Mouse (Mus musculus): ENCODE measurements at regions not wholly inside any gene's neighbourhood (a gene's known extent, or its start where the extent isn't known, plus 50 kb on each side); places are given as distances from the start of the nearest gene placed in this dataset.
"Not testable (repeated sequence)": the region's sequence is repeated elsewhere in the genome, so short reads cannot be mapped to it uniquely, and the experiment has no call there.

DNA sequence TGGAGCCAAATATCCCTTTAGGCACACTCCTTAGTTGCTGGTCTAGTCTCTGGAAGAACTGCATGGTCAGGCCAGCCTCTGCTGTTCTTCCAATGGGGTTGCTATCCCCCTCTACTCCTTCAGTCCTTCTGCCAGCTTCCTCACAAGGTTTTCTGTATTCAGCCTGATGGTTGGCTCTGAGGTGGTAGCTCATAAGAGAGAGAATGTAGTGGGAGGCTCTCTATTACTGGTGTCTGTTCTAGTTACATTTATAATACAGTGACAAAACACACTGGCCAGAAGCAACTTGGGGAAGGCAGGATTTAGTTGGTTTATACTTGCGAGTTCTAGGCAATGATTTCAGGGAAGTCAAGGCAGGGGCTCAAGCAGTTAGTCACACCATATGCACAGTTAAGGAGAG is 341.1 kb upstream of the Igfbp7 start:
- no peak for TF ChIP-seq CTCF (IDR thresholded peaks at IDR 0.05)
- no peak for DNase-seq (ENCODE audit: low read depth, low spot score)
- ATAC-seq, result no peak
- POLR2A ChIA-PET, result no interaction called here
- in situ Hi-C loops (cut with MboI; ENCODE audit: low pct_unique_long_range_greater_than_20kb), result no loop called here
- CTCF ChIA-PET, result no interaction called here
- no peaks in the 10 kb centered on the region for H3K27me3 ChIP-seq

DNA sequence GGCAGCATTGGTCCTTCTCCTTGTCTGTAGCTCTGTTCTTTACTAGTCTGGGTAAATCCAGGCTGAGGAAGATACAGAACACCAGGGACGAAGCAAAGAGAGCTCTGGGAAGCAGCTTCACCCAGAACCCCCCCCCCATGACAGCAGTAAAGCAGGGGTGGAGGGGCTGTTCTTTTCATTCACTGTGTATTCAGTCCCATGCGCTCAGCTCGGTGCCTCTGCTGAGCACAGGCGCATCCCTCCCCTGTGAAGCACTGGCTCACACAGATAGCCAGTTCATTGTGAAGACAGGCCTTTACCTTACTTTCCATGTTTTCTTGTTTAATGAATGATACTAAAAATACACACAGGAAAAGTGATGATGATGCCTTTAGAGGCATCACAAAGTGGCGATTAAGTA is 338.8 kb upstream of the Igfbp7 start:
- no peaks in the 10 kb centered on the region for H3K27me3 ChIP-seq
- DNase-seq (ENCODE audit: low read depth, low spot score) (no peak), ATAC-seq (no peak)
- TF ChIP-seq CTCF (IDR thresholded peaks at IDR 0.05), result no peak
- POLR2A ChIA-PET, result no interaction called here
- in situ Hi-C loops (cut with MboI; ENCODE audit: low pct_unique_long_range_greater_than_20kb), result no loop called here
- CTCF ChIA-PET, result no interaction called here

DNA sequence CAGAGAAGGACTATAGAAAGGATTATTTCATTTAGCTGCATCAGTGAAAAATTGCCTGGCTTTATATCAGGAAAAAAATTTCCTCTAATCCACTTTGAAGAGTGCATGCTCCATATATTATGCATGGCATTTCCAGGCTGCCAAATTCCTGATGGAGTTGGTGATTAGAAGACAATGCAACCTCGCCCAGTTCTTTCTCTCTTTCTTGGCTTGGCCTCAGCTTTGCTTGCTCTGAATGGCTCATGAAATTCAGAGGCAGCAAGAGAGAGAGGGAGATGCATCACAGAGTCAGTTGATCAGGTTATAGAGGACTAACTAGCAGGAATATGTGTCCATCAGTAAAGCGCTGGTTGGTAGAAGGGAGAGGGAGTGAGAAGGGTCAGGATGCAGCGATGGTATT is 335.6 kb upstream of the Igfbp7 start:
- ChIA-PET POLR2A (no interaction called here), CTCF (no interaction called here)
- in situ Hi-C loops (cut with MboI; ENCODE audit: low pct_unique_long_range_greater_than_20kb), result no loop called here
- no peak for TF ChIP-seq CTCF (IDR thresholded peaks at IDR 0.05)
- no peak for ATAC-seq
- DNase-seq (ENCODE audit: low read depth, low spot score), result no peak
- H3K27me3 ChIP-seq, result no peaks in the 10 kb centered on the region

DNA sequence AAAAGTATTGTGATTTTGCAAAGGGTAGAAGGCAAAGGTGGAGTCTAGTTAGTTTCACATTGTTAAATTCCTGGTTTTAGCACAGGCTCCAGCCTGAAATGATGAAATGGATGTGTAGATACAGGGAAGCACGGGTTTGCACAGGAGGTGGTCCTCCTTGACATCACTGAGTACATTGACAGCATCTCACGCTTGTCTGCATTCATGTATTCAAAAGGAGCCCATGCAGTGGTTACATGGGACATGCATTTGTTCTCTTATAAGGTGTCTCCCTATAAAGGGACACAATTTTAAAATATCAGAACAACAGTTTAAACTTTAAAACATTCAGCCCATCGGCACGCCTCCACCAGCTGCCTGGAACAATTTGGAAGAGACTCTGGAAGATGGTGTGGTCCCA is 322.4 kb upstream of the Igfbp7 start:
- in situ Hi-C loops (cut with MboI; ENCODE audit: low pct_unique_long_range_greater_than_20kb); CTCF ChIA-PET; H3K27me3 ChIP-seq; ATAC-seq; POLR2A ChIA-PET; DNase-seq (ENCODE audit: low read depth, low spot score): not testable (repeated sequence)

DNA sequence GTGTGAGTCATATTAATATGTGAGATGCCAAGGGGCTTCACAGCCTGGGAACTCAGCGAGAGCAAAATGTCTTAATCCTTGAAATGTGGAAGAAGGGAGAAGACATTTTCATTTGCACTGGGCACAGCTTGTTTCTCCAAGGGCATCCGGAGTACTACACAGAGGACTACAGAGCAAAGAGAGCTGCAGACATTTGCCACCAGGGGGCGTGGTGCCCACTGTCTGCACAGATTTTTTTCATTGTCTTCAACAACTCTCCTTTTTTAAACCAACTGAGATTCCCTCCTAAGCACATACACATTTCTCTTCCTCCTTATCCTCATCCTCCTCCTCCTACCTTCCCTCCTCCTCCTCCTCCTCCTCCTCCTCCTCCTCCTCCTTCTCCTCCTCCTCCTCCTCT is 273.8 kb upstream of the Igfbp7 start:
- no peaks in the 10 kb centered on the region for H3K27me3 ChIP-seq

DNA sequence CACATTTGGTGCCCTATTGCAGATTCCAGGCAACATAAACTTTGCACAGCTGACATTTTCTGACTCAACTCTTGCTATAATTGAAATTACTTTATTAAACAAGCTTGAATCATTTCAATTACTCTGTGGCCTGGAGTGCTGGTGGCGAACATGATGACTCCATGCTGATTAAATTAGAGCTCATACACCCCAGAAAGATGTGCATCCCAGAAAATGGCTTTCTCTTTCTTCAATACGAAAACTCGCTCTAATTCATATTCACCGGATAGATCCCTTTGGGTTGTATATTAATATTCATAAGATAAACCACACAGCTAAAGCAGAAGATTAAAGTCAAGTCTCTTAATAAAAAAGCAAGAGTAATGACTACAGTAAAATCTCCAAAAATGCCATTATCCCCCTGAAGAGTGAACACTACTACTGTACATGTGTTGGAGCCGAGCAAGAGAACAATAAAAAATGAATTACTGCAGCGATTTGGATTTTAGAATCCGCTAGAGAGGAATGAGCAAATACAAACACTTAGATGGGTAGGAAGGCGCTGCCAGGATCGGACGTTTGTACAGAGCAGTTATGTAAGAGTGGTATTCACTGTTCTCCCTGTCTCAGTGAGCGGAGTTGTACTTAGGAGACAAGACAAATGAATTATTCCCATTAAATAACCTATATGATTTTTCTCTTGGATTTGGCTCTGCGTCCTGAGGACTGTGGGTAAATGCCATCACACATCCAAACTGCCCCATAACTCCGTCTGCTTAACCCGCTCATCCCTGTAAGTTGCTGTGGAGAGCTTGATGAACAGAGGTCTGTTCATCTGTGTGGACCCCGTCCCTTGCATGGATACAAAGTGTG is 264.5 kb upstream of the Igfbp7 start:
- H3K27me3 ChIP-seq, result peaks cover 14% of the 10 kb centered on the region
- no peak for TF ChIP-seq CTCF (IDR thresholded peaks at IDR 0.05)
- ATAC-seq (no peak), DNase-seq (ENCODE audit: low read depth, low spot score) (no peak)
- in situ Hi-C loops (cut with MboI; ENCODE audit: low pct_unique_long_range_greater_than_20kb), result no loop called here
- ChIA-PET CTCF (no interaction called here), POLR2A (no interaction called here)

More for the DNA sequence above, 273.8 kb upstream of the Igfbp7 start:
- DNase-seq (ENCODE audit: low read depth, low spot score), result no peak
- POLR2A ChIA-PET, result no interaction called here
- CTCF ChIA-PET, result no interaction called here
- in situ Hi-C loops (cut with MboI; ENCODE audit: low pct_unique_long_range_greater_than_20kb), result no loop called here
- peak; percentile 44 for TF ChIP-seq CTCF (IDR thresholded peaks at IDR 0.05)
- no peak for ATAC-seq

DNA sequence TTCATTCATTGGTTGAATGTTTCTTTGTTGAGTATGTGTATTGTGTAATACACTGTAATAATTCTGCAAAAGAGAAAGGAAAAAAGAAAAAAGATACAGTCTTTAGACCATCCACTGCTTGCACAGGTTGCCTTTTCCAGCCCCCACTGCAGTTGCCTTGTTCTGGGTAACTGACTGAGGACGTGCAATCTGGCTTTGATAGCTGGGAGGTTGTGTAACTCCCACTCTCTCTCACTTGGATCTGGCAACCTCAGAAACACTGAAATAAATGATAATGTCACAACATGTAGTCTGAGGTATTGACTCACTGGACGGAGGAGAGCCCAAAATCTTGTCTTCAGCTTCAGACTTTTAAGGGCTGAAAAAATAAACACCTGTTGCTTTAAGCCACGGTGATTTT is 255.3 kb upstream of the Igfbp7 start:
- CTCF ChIA-PET, result no interaction called here
- DNase-seq (ENCODE audit: low read depth, low spot score) (no peak), ATAC-seq (no peak)
- in situ Hi-C loops (cut with MboI; ENCODE audit: low pct_unique_long_range_greater_than_20kb), result no loop called here
- H3K27me3 ChIP-seq, result no peaks in the 10 kb centered on the region
- POLR2A ChIA-PET, result no interaction called here
- TF ChIP-seq CTCF (IDR thresholded peaks at IDR 0.05), result no peak

DNA sequence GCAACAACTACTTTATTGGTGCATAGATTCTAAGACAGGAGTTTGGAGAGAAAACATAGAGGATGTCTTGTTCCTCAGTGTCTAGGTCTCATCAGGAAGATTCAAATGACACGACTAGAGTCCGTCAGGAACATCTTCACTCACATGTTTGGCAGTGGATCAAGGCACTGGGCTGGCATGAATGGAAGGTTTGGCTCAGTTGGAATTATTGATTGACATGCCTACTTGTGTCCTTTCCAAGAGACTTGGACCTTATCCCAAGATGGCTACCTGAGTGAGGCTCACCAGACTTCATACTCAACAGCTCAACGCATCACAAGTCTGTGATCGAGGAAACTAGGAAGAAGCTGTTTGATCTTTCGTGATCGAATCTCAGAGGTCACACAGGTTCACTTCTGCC is 251.2 kb upstream of the Igfbp7 start:
- in situ Hi-C loops (cut with MboI; ENCODE audit: low pct_unique_long_range_greater_than_20kb), result no loop called here
- no peak for ATAC-seq

DNA sequence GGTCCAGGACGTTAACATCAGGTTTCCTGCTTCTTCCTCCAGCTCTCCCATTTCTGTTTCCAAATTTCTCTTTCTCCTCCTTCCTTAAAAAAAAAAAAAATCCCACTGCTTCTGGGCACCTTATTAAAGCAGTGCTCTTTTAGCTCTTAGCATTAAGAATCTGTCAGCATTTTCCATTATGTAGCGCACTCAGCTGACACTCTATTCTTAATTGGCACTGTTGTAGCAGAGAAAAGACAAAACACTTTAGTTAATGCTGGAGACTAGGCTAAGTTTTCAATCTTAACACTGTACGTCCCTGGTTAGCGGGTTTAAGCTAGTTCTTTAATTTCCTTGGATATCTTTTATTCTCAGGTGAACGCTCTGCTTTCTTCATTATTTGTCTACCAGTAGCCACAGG is 236.8 kb upstream of the Igfbp7 start:
- in situ Hi-C loops (cut with MboI; ENCODE audit: low pct_unique_long_range_greater_than_20kb), result no loop called here
- CTCF ChIA-PET, result interaction anchor here (1.0 kb wide), 1 partner anchor 22 kb away, joined by 3 read pairs; no protein-coding TSS in a partner anchor
- H3K27me3 ChIP-seq, result peaks cover 12% of the 10 kb centered on the region
- DNase-seq (ENCODE audit: low read depth, low spot score), result no peak
- no peak for TF ChIP-seq CTCF (IDR thresholded peaks at IDR 0.05)
- ATAC-seq, result no peak
- POLR2A ChIA-PET, result no interaction called here

More for the DNA sequence above, 251.2 kb upstream of the Igfbp7 start:
- CTCF ChIA-PET, result no interaction called here
- POLR2A ChIA-PET, result no interaction called here
- no peaks in the 10 kb centered on the region for H3K27me3 ChIP-seq
- no peak for TF ChIP-seq CTCF (IDR thresholded peaks at IDR 0.05)
- DNase-seq (ENCODE audit: low read depth, low spot score), result no peak

DNA sequence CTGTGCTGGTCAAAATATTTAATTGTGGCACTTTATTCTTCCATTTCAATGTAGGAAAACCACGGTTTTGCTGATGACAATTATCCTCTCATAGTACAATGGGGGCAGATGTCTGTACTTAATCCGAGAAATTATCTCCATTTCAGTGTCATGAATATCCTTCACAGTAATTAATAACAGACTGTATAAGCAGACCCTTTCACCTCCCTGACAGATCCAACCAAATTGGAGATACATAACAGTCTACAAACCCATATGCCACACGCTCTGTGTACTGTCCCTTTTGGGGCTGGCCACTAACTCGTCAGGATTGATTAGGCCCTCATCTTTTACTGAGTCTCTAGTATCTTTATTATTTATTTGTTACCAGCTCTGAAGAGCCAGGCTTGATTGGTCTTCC is 212.6 kb upstream of the Igfbp7 start:
- TF ChIP-seq CTCF (IDR thresholded peaks at IDR 0.05), result no peak
- no peak for ATAC-seq
- POLR2A ChIA-PET, result no interaction called here

DNA sequence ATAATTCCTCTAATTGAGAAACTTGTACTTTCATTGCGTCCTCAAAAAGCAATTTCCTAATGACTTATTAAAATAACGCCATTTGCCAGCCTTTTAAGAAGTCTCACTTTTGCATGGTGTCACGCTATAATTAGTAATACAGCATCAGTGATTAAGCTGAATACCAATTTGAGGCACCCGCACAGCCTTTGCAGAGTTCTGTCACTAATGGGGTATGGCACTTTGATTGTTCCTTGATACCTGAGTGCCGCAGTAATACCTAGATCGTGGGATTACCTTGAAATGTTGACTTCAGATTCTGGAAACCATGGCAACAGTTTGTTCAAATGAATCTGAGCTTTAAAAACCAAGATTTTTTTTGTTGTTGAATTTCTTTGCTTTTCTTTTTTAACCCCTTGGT is 202.7 kb upstream of the Igfbp7 start:
- H3K27me3 ChIP-seq, result no peaks in the 10 kb centered on the region
- CTCF ChIA-PET, result no interaction called here
- in situ Hi-C loops (cut with MboI; ENCODE audit: low pct_unique_long_range_greater_than_20kb), result no loop called here
- TF ChIP-seq CTCF (IDR thresholded peaks at IDR 0.05), result no peak
- DNase-seq (ENCODE audit: low read depth, low spot score), result no peak
- POLR2A ChIA-PET, result no interaction called here
- ATAC-seq, result no peak

More for the DNA sequence above, 212.6 kb upstream of the Igfbp7 start:
- in situ Hi-C loops (cut with MboI; ENCODE audit: low pct_unique_long_range_greater_than_20kb), result no loop called here
- no peak for DNase-seq (ENCODE audit: low read depth, low spot score)
- CTCF ChIA-PET, result no interaction called here
- H3K27me3 ChIP-seq, result no peaks in the 10 kb centered on the region

DNA sequence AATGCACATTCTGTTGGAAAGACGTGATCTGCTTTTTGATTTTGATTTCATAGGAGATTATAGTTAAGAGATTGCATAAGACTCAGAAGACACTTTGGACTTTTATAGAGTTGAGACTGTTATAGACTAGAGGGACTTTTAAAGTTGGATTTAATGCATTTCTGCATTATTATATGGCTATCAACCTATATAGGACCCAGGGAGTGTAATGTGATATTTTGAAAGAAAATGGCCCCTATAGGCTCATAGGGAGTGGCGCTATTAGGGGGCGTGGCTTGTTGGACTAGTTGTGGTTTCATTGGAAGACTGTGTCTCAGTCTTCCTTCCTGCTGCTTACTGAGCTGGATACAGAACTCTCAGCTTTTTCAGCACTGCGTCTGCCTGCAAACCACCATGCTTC is 186.9 kb upstream of the Igfbp7 start:
- no peaks in the 10 kb centered on the region for H3K27me3 ChIP-seq
- in situ Hi-C loops (cut with MboI; ENCODE audit: low pct_unique_long_range_greater_than_20kb), result no loop called here
- TF ChIP-seq CTCF (IDR thresholded peaks at IDR 0.05), result no peak
- no peak for ATAC-seq
- ChIA-PET POLR2A (no interaction called here), CTCF (no interaction called here)
- DNase-seq (ENCODE audit: low read depth, low spot score), result no peak

Measured in Patski (cell line).